Mouse (Mus musculus): Measurements from ENCODE around the gene Ldlrad3. TPM values are rescaled to one million over a fixed set of nuclear protein-coding genes. Genes with fewer than 3 reads are reported as not detected.
A peak's percentile ranks its signal among the peaks of the same experiment; 100 is the strongest.

Ldlrad3 gene
- total and polyA plus RNA-seq, 3 experiments: 3.3 to 4.8 (median 3.8) TPM

DNA sequence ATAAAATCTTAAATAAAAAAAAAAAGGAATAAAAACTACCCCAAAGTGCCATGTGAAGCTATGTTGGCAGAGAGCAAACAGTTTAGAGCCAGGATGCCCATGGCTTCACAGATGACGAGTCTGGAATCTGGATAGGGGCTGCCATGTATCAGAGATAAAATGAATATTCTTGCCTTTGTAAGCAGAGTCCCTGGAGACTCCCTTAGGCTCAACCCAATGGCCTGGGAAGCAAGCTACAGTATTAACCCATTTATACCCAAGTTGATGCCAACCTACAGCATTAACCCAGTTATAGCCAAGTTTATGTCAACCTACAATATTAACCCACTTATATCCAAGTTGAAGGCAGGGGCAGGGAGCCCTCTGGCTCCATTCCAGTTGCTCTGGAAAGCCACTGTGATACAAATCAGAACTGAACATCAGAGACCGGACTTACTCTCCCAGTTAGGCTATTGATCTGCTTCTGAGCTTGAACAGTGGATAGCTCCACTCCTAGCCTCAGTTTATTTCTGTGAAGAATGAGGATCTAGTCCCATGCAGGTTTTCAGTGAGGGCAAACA, 16.1 kb upstream of the Ldlrad3 start:
- DNase-seq: no peak
- 64% methylated on average over 2 of the region's 2 CpGs for WGBS
- intact Hi-C loops (cut with DNase I): no loop called here
- Histone ChIP-seq H3K27ac (no peak overlapping the region), H3K9ac (ENCODE audit: low read depth, low read length) (no peak overlapping the region), H3K4me3 (no peak overlapping the region), H3K79me2 (replicated peaks; ENCODE audit: control insufficient read depth, insufficient read depth, low read length) (no peaks in the 10 kb centered on the region), H3K27me3 (ENCODE audit: control insufficient read depth, insufficient read depth, low read length) (no peaks in the 10 kb centered on the region; the same call in 1 of the 2 replicates), H3K4me1 (ENCODE audit: control insufficient read depth, insufficient read depth, low read length) (no peaks in the 10 kb centered on the region), H3K36me3 (ENCODE audit: control insufficient read depth, insufficient read depth, low read length) (no peaks in the 10 kb centered on the region)
- TF ChIP-seq CTCF (IDR thresholded peaks at IDR 0.05) (no peak), POLR2A (IDR thresholded peaks at IDR 0.05; ENCODE audit: insufficient read depth, low read depth, low read length) (no peak), EP300 (IDR thresholded peaks at IDR 0.05; ENCODE audit: insufficient read depth, low read depth, low read length) (no peak)

DNA sequence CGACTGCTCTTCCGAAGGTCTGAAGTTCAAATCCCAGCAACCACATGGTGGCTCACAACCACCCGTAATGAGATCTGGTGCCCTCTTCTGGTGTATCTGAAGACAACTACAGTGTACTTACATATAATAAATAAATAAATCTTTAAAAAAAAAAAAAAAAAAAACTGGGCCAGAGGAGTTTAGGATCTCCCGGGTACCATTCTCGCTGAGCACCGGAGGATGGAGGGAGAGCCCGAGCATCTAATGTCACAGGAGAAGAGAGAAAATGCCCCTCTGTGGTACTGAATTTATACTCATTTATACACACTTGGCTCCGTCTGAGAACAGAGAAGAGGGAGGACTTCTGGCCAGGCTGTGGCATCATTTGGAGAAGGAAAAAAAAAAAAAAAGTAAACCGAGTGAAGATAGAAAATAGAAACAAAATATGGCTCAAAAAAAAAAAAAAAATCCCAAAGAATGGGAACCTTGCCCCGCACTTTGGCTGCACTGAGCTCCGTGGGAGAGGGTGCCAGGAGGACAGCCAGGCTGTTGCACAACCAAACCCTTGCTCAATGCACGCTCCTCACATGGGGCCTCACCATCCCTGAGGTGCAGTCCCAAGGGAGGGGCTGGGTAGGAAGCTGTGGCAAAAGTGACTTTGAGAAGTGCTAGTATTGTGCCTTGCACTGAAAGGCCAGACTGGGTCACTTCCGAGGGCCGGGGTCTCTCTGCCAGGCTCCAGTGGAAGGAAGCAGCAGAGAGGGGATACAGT, 15.2 kb upstream of the Ldlrad3 start:
- no peak overlapping the region for H3K27ac ChIP-seq
- DNase-seq: peak; percentile 62 to 64

DNA sequence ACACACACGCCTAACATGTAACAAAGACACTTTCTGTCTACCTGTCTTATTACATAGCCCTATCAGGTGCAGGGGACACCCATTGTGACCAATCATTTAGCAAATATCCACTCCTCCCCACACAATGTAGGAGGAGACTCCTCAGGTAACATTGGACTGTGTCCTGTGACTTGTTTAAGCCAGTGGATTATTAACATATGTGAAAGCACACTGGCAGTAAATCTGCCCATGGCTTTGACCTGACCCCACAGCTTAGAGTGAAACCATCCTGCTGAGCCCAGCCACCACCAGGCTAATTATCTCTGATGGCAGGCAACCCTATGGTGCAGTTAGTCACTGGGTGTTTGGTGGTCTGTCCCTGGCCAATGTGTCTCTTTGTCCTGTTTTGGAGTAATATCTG, 11.1 kb upstream of the Ldlrad3 start:
- Histone ChIP-seq H3K27ac (no peak overlapping the region), H3K4me3 (no peak overlapping the region), H3K36me3 (ENCODE audit: control insufficient read depth, insufficient read depth, low read length) (no peaks in the 10 kb centered on the region), H3K27me3 (ENCODE audit: control insufficient read depth, insufficient read depth, low read length) (no peaks in the 10 kb centered on the region), H3K4me1 (ENCODE audit: control insufficient read depth, insufficient read depth, low read length) (peaks cover 5% of the 10 kb centered on the region), H3K79me2 (replicated peaks; ENCODE audit: control insufficient read depth, insufficient read depth, low read length) (no peaks in the 10 kb centered on the region), H3K9ac (ENCODE audit: low read depth, low read length) (no peak overlapping the region)
- intact Hi-C loops (cut with DNase I): loop anchor here (10.0 kb wide), 1 partner anchor 293 kb away; no protein-coding TSS in a partner anchor
- TF ChIP-seq POLR2A (IDR thresholded peaks at IDR 0.05; ENCODE audit: insufficient read depth, low read depth, low read length): no peak
- no peak for TF ChIP-seq EP300 (IDR thresholded peaks at IDR 0.05; ENCODE audit: insufficient read depth, low read depth, low read length)
- no peak for TF ChIP-seq CTCF (IDR thresholded peaks at IDR 0.05)
- DNase-seq: no peak
- WGBS: 78% methylated on average over 1 of the region's 1 CpGs

More for the DNA sequence above, 15.2 kb upstream of the Ldlrad3 start:
- H3K4me3 ChIP-seq: no peak overlapping the region
- H3K4me1 ChIP-seq (ENCODE audit: control insufficient read depth, insufficient read depth, low read length): peaks cover 3% of the 10 kb centered on the region; the same call in 1 of the 2 replicates
- intact Hi-C loops (cut with DNase I): no loop called here
- 75% methylated on average over 14 of the region's 14 CpGs for WGBS
- H3K27me3 ChIP-seq (ENCODE audit: control insufficient read depth, insufficient read depth, low read length): no peaks in the 10 kb centered on the region; the same call in 1 of the 2 replicates
- H3K79me2 ChIP-seq (replicated peaks; ENCODE audit: control insufficient read depth, insufficient read depth, low read length): no peaks in the 10 kb centered on the region
- TF ChIP-seq EP300 (IDR thresholded peaks at IDR 0.05; ENCODE audit: insufficient read depth, low read depth, low read length): no peak
- no peaks in the 10 kb centered on the region for H3K36me3 ChIP-seq (ENCODE audit: control insufficient read depth, insufficient read depth, low read length)
- no peak overlapping the region for H3K9ac ChIP-seq (ENCODE audit: low read depth, low read length)

DNA sequence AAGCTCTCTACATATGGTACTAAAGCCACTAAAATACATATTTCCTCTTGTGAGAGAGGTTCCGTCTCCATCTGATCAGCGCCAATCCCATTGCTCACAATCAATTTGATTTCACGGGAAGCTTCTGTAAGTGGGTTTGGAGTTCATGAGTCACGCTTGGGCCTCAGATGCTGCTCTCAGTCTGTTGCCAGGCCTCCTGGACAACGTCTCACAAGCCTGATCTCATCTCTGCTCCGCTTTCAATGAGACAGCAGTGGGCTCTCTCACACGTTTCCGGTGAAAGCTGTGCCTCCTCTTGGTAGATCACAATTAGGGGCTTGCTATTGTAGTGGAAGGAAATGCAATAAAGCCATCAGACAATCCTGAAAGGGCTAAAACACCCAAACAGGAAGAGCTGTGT, 10.5 kb upstream of the Ldlrad3 start:
- WGBS: 33% methylated on average over 8 of the region's 8 CpGs
- peak; percentile 42 to 57 for DNase-seq
- no peak overlapping the region for H3K9ac ChIP-seq (ENCODE audit: low read depth, low read length)
- peaks cover 5% of the 10 kb centered on the region for H3K4me1 ChIP-seq (ENCODE audit: control insufficient read depth, insufficient read depth, low read length)
- H3K4me3 ChIP-seq: no peak overlapping the region
- no peaks in the 10 kb centered on the region for H3K27me3 ChIP-seq (ENCODE audit: control insufficient read depth, insufficient read depth, low read length)
- no peaks in the 10 kb centered on the region for H3K36me3 ChIP-seq (ENCODE audit: control insufficient read depth, insufficient read depth, low read length)
- no peak for TF ChIP-seq POLR2A (IDR thresholded peaks at IDR 0.05; ENCODE audit: insufficient read depth, low read depth, low read length)
- no peak for TF ChIP-seq EP300 (IDR thresholded peaks at IDR 0.05; ENCODE audit: insufficient read depth, low read depth, low read length)
- TF ChIP-seq CTCF (IDR thresholded peaks at IDR 0.05): no peak
- no peaks in the 10 kb centered on the region for H3K79me2 ChIP-seq (replicated peaks; ENCODE audit: control insufficient read depth, insufficient read depth, low read length)
- no peak overlapping the region for H3K27ac ChIP-seq
- intact Hi-C loops (cut with DNase I): loop anchor here (10.0 kb wide), 1 partner anchor 292 kb away; no protein-coding TSS in a partner anchor

DNA sequence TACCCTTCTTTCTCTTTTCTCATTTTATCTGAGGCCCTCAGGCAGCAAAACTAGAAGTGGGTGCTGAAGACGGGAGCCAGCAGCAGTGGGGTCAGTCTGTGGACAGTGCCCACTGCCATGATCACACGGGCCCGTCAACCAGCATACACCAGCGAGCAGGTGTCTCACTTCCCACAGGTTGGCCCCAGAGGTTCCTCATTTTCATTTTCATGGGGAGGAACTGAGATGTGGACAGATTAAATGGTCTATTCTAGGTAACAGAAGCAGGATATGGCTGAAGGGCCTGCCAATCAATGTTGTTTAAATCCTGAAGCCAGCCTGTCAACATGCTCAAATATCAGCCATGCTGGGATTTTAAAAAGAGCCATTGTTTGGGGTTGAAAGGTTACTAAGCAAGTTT, 9.3 kb upstream of the Ldlrad3 start:
- H3K4me3 ChIP-seq: no peak overlapping the region
- no peak for DNase-seq
- H3K4me1 ChIP-seq (ENCODE audit: control insufficient read depth, insufficient read depth, low read length): peaks cover 5% of the 10 kb centered on the region
- H3K79me2 ChIP-seq (replicated peaks; ENCODE audit: control insufficient read depth, insufficient read depth, low read length): no peaks in the 10 kb centered on the region
- no peaks in the 10 kb centered on the region for H3K27me3 ChIP-seq (ENCODE audit: control insufficient read depth, insufficient read depth, low read length)
- no peak overlapping the region for H3K9ac ChIP-seq (ENCODE audit: low read depth, low read length)
- TF ChIP-seq EP300 (IDR thresholded peaks at IDR 0.05; ENCODE audit: insufficient read depth, low read depth, low read length) (no peak), POLR2A (IDR thresholded peaks at IDR 0.05; ENCODE audit: insufficient read depth, low read depth, low read length) (no peak), CTCF (IDR thresholded peaks at IDR 0.05) (no peak)
- H3K27ac ChIP-seq: no peak overlapping the region
- H3K36me3 ChIP-seq (ENCODE audit: control insufficient read depth, insufficient read depth, low read length): no peaks in the 10 kb centered on the region
- intact Hi-C loops (cut with DNase I): loop anchor here (10.0 kb wide), 1 partner anchor 291 kb away; no protein-coding TSS in a partner anchor
- WGBS: 90% methylated on average over 4 of the region's 4 CpGs

DNA sequence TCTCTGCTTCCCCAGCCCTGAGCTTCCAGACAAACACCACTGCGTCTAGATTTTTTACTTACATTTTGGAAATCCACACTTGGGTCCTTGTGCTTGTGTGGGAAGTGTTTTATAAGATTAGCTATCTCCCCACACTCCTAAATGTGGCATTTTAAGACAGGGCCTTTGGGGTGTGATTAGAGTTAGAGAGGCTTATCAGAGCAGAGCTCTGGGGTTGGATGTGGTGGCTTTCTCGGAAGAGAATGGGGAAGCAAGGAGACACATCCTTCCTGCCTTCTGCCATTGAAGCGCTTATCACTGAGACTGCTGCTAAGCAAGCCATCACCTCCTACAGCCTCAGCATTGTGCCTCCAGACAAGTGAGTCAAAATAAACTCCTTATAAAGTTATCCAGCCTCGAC, 8.1 kb upstream of the Ldlrad3 start:
- Histone ChIP-seq H3K79me2 (replicated peaks; ENCODE audit: control insufficient read depth, insufficient read depth, low read length) (no peaks in the 10 kb centered on the region), H3K27me3 (ENCODE audit: control insufficient read depth, insufficient read depth, low read length) (no peaks in the 10 kb centered on the region), H3K27ac (no peak overlapping the region), H3K4me1 (ENCODE audit: control insufficient read depth, insufficient read depth, low read length) (peaks cover 5% of the 10 kb centered on the region), H3K4me3 (no peak overlapping the region), H3K9ac (ENCODE audit: low read depth, low read length) (no peak overlapping the region), H3K36me3 (ENCODE audit: control insufficient read depth, insufficient read depth, low read length) (no peaks in the 10 kb centered on the region)
- intact Hi-C loops (cut with DNase I): loop anchor here (10.0 kb wide), 1 partner anchor 289 kb away; no protein-coding TSS in a partner anchor
- DNase-seq: no peak
- TF ChIP-seq CTCF (IDR thresholded peaks at IDR 0.05): no peak
- no peak for TF ChIP-seq EP300 (IDR thresholded peaks at IDR 0.05; ENCODE audit: insufficient read depth, low read depth, low read length)
- no peak for TF ChIP-seq POLR2A (IDR thresholded peaks at IDR 0.05; ENCODE audit: insufficient read depth, low read depth, low read length)
- 55% methylated on average over 4 of the region's 4 CpGs for WGBS
